Comparison of ENCODE assay signal across 18 mouse cellular contexts in the genomic region with DNA sequence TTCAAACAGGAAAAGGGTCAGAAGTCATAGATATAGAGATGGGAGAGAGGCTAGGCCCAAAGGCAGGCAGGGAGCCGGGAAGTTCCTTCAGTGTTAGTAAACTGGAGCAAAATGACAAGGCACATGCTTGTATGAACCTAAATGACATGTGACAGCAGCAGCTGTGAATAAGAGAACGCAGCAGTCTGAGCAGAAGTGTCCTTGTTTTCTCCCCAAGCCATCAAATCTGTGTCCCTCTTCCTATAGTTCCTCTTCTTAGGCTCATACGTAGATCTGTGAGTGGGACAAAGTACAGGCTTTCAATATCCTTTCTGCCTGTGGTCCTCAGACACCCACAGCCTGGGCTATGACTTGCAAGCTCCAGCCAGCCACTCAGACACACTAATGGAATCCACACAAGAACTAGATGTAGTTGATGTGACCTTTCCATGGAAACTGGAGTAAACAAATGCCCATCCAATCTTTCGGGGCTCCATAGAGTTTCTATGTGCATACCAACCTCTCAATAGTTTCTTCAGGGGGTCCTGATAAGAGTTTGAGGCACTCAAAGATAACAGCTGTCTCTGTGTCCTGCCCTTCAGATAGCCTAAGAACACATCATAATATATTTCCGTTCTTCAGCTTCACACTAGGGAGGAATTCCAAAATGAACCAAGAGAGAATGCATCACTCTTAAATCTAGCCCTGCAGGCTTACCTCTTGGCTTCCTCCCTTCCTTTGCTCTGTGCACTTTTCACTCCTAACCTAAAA. TPM values are rescaled to one million over a fixed set of nuclear protein-coding genes. Genes with fewer than 3 reads are reported as not detected.
DNase-seq lines count a peak whose midpoint lies in the region; ATAC-seq and TF ChIP-seq lines count a peak whose summit lies in the region.
"Had no signal": no experiment of that assay in that cellular context is flagged by ENCODE, and none has a peak within 500 bp of the region (broad histone marks: within the 10 kb centered on the region; RNA-seq: fewer than 3 reads in every experiment).

No protein-coding gene starts in this region.

- no peak overlapping the region for H3K4me3 ChIP-seq in heart, embryonic 12.5 days
- no peak overlapping the region for H3K4me3 ChIP-seq in lung, embryonic 14.5 days (ENCODE audit: low read depth, low read length)
- H3K4me3 ChIP-seq in liver, embryonic 13.5 days (replicated peaks) = peak overlapping the region; percentile 9; the same call in 1 of the 2 replicates
- H3K4me3 ChIP-seq in liver, postnatal 0 days (ENCODE audit: low read depth, low read length) = no peak overlapping the region
- H3K4me3 ChIP-seq: embryonic facial prominence, embryonic 15.5 days; hindbrain, embryonic 13.5 days; left cerebral cortex, adult 2 months; midbrain, embryonic 10.5 days had no signal

- peaks cover 38% of the 10 kb centered on the region for H3K4me1 ChIP-seq in heart, embryonic 12.5 days (replicated peaks)
- H3K4me1 ChIP-seq in lung, embryonic 14.5 days (ENCODE audit: insufficient read depth) = peaks cover 4% of the 10 kb centered on the region; the same call in 1 of the 2 replicates
- H3K4me1 ChIP-seq in liver, embryonic 13.5 days (replicated peaks) = peaks cover 88% of the 10 kb centered on the region
- peaks cover 43% of the 10 kb centered on the region for H3K4me1 ChIP-seq in liver, postnatal 0 days (ENCODE audit: insufficient read depth)

- H3K4me2 ChIP-seq in heart, embryonic 12.5 days = no peak overlapping the region
- no peak overlapping the region for H3K4me2 ChIP-seq in lung, embryonic 14.5 days
- peak overlapping the region; percentile 50 for H3K4me2 ChIP-seq in liver, embryonic 13.5 days
- H3K4me2 ChIP-seq in liver, postnatal 0 days (ENCODE audit: low read depth, low read length) = peak overlapping the region; percentile 18
- H3K4me2 ChIP-seq: embryonic facial prominence, embryonic 15.5 days; hindbrain, embryonic 13.5 days had no signal

- 35% methylated on average over 5 of the region's 5 CpGs for WGBS in heart, embryonic 12.5 days
- WGBS in lung, embryonic 14.5 days = 41% methylated on average over 5 of the region's 5 CpGs
- 41% methylated on average over 5 of the region's 5 CpGs for WGBS in liver, embryonic 13.5 days (ENCODE audit: insufficient replicate concordance)
- 47% methylated on average over 5 of the region's 5 CpGs for WGBS in liver, postnatal 0 days (ENCODE audit: insufficient replicate concordance)

- TF ChIP-seq EP300 in liver, postnatal 0 days (IDR thresholded peaks at IDR 0.05; ENCODE audit: low read depth) = no peak

- H3K36me3 ChIP-seq in heart, embryonic 12.5 days = no peaks in the 10 kb centered on the region
- H3K36me3 ChIP-seq in lung, embryonic 14.5 days (ENCODE audit: insufficient read depth) = no peaks in the 10 kb centered on the region
- H3K36me3 ChIP-seq in liver, embryonic 13.5 days = peaks cover 4% of the 10 kb centered on the region; the same call in 1 of the 2 replicates
- H3K36me3 ChIP-seq in liver, postnatal 0 days (replicated peaks; ENCODE audit: insufficient read depth, low read length) = peaks cover 4% of the 10 kb centered on the region; the same call in 1 of the 2 replicates
- H3K36me3 ChIP-seq: embryonic facial prominence, embryonic 15.5 days; hindbrain, embryonic 13.5 days; midbrain, embryonic 10.5 days had no signal

- TF ChIP-seq CTCF in lung, embryonic 14.5 days (IDR thresholded peaks at IDR 0.05; ENCODE audit: low read depth) = no peak
- no peak for TF ChIP-seq CTCF in liver, postnatal 0 days (IDR thresholded peaks at IDR 0.05; ENCODE audit: low read depth)

- intact Hi-C loops in heart, postnatal 36 days (cut with DNase I) = no loop called here

- H3K9me3 ChIP-seq in heart, embryonic 12.5 days (replicated peaks) = no peaks in the 10 kb centered on the region
- no peaks in the 10 kb centered on the region for H3K9me3 ChIP-seq in lung, embryonic 14.5 days (ENCODE audit: low read depth, low read length)
- no peaks in the 10 kb centered on the region for H3K9me3 ChIP-seq in liver, embryonic 13.5 days (replicated peaks)
- H3K9me3 ChIP-seq in liver, postnatal 0 days (ENCODE audit: low read length) = no peaks in the 10 kb centered on the region
- H3K9me3 ChIP-seq: embryonic facial prominence, embryonic 15.5 days; hindbrain, embryonic 13.5 days; midbrain, embryonic 10.5 days had no signal

- H3K9ac ChIP-seq in heart, embryonic 12.5 days = no peak overlapping the region
- no peak overlapping the region for H3K9ac ChIP-seq in lung, embryonic 14.5 days
- H3K9ac ChIP-seq in liver, embryonic 13.5 days = peak overlapping the region; percentile 51
- H3K9ac ChIP-seq in liver, postnatal 0 days (replicated peaks) = peak overlapping the region; percentile 23; the same call in 1 of the 2 replicates
- H3K9ac ChIP-seq: embryonic facial prominence, embryonic 15.5 days; hindbrain, embryonic 13.5 days had no signal

- ATAC-seq in heart, embryonic 12.5 days (ENCODE audit: insufficient number of reproducible peaks, low FRiP score) = no peak
- ATAC-seq in lung, embryonic 14.5 days (ENCODE audit: insufficient read depth) = no peak
- ATAC-seq in liver, embryonic 13.5 days (ENCODE audit: low read depth) = peak; percentile 53
- ATAC-seq in liver, postnatal 0 days = no peak
- ATAC-seq: inflammation-experienced regulatory T-cells, adult 6 months had no signal

- DNase-seq in heart, postnatal 36 days = no peak
- peak; percentile 19 for DNase-seq in lung, embryonic 14.5 days
- no peak for DNase-seq in lung, postnatal 14 days
- peak; percentile 12 for DNase-seq in liver, embryonic 13.5 days
- DNase-seq in liver, postnatal 0 days = no peak
- DNase-seq in urinary bladder, postnatal 14 days (ENCODE audit: low spot score) = no peak
- DNase-seq: adrenal gland, postnatal 36 days; cerebellum, adult 18-20 months; cerebellum, postnatal 36 days; kidney, adult 9 months; kidney, postnatal 25 days had no signal

- H3K27ac ChIP-seq in heart, embryonic 12.5 days (ENCODE audit: poor library complexity, severe bottlenecking) = peak overlapping the region; percentile 28; the same call in 1 of the 2 replicates
- H3K27ac ChIP-seq in lung, embryonic 14.5 days (ENCODE audit: low read depth) = peak overlapping the region; percentile 30; the same call in 1 of the 2 replicates
- peak overlapping the region; percentile 72 for H3K27ac ChIP-seq in liver, embryonic 13.5 days
- no peak overlapping the region for H3K27ac ChIP-seq in liver, postnatal 0 days (ENCODE audit: low read depth)
- H3K27ac ChIP-seq: embryonic facial prominence, embryonic 15.5 days; hindbrain, embryonic 13.5 days; left cerebral cortex, adult 2 months; midbrain, embryonic 10.5 days; stomach, postnatal 0 days had no signal

- H3K27me3 ChIP-seq in heart, embryonic 12.5 days (replicated peaks) = no peaks in the 10 kb centered on the region
- H3K27me3 ChIP-seq in lung, embryonic 14.5 days (ENCODE audit: insufficient read depth, low read length) = no peaks in the 10 kb centered on the region
- no peaks in the 10 kb centered on the region for H3K27me3 ChIP-seq in liver, embryonic 13.5 days
- H3K27me3 ChIP-seq in liver, postnatal 0 days (ENCODE audit: insufficient read depth, low read length) = no peaks in the 10 kb centered on the region
- H3K27me3 ChIP-seq: embryonic facial prominence, embryonic 15.5 days had no signal

RNA-seq across cellular contexts. Expression of a gene that starts 5.1 kb away (rescaled TPM):
- polyA plus RNA-seq in heart, embryonic 12.5 days (2016; fragmentation: Nextera tagmentation; extraction: Ambion mirVana) = 7.4 and 9.6 TPM in 2 replicates
- 10 to 100 TPM; 24.2 to 25.8 TPM for total RNA-seq in heart, postnatal 36 days (2021)
- polyA plus RNA-seq in lung, embryonic 14.5 days (2014; fragmentation: Nextera tagmentation; extraction: Ambion mirVana) = 18.9 and 20.2 TPM in 2 replicates
- polyA plus RNA-seq in liver, embryonic 13.5 days (2015; fragmentation: Nextera tagmentation; extraction: Ambion mirVana) = 29.8 and 30.3 TPM in 2 replicates
- 16.5 and 23.0 TPM in 2 replicates for polyA plus RNA-seq in liver, postnatal 0 days (2015; fragmentation: Nextera tagmentation; extraction: Ambion mirVana)

Comparison
In these comparisons a context has a peak if more than half of its experiments do, and no peak if none do; other contexts are left out.
1. DNase-seq: peak in lung, embryonic 14.5 days (single experiment) and liver, embryonic 13.5 days (single experiment); none in heart, postnatal 36 days (0 of 2), lung, postnatal 14 days (single experiment), liver, postnatal 0 days (single experiment) and urinary bladder, postnatal 14 days (single experiment).
2. H3K4me2 ChIP-seq: peak in liver, embryonic 13.5 days (single experiment) and liver, postnatal 0 days (single experiment); none in heart, embryonic 12.5 days (single experiment) and lung, embryonic 14.5 days (single experiment).
3. H3K9ac ChIP-seq: peak in liver, embryonic 13.5 days (single experiment) and liver, postnatal 0 days (single experiment); none in heart, embryonic 12.5 days (single experiment) and lung, embryonic 14.5 days (single experiment).